Mouse (Mus musculus) liver, postnatal 0 days (tissue): Measurements from ENCODE around the gene Scn2b. TPM values are rescaled to one million over a fixed set of nuclear protein-coding genes. Genes with fewer than 3 reads are reported as not detected.

Experiments
- ATAC-seq: fragments of 200-750 bp; cut with Nextera tagmentation; 2 replicates; pipeline ENCODE4 v1.8.0; 2017; ENCODE audit warnings: mild to moderate bottlenecking, moderate library complexity
- DNase-seq: peaks from one replicate; pipeline ENCODE4 v3.0.0-alpha.2; 2016
- H3K27ac ChIP-seq: fragments of 300-500 bp; sonication (generic); 2 replicates; pipeline ENCODE4 v1.5.1; 2014; ENCODE audit warnings: antibody characterized with exemption, moderate library complexity, mild to moderate bottlenecking, low read depth
- H3K27me3 ChIP-seq: fragments of 300-500 bp; sonication (generic); 2 replicates; pipeline ENCODE4 v1.6.1; 2014; ENCODE audit warnings: low read length, control low read depth, mixed read lengths; ENCODE audit not compliant: insufficient read depth
- H3K36me3 ChIP-seq: fragments of 300-500 bp; sonication (generic); replicated peaks from 2 replicates; pipeline ENCODE4 v1.6.1; 2014; ENCODE audit warnings: mild to moderate bottlenecking, control low read depth, low read length, moderate library complexity, mixed read lengths; ENCODE audit not compliant: insufficient read depth
- H3K4me1 ChIP-seq: fragments of 300-500 bp; sonication (generic); 2 replicates; pipeline ENCODE4 v1.6.1; 2014; ENCODE audit warnings: antibody characterized with exemption, mild to moderate bottlenecking, control low read depth; ENCODE audit not compliant: insufficient read depth
- H3K4me2 ChIP-seq: fragments of 300-500 bp; sonication (generic); 2 replicates; pipeline ENCODE4 v1.6.1; 2014; ENCODE audit warnings: low read depth, mild to moderate bottlenecking, low read length, moderate library complexity, mixed read lengths
- H3K4me3 ChIP-seq: fragments of 300-500 bp; sonication (generic); 2 replicates; pipeline ENCODE4 v1.5.1; 2014; ENCODE audit warnings: low read depth, low read length
- H3K9ac ChIP-seq: fragments of 300-500 bp; sonication (generic); replicated peaks from 2 replicates; pipeline ENCODE4 v1.6.1; 2014; ENCODE audit warnings: mild to moderate bottlenecking, moderate library complexity
- H3K9me3 ChIP-seq: fragments of 300-500 bp; sonication (generic); 2 replicates; pipeline ENCODE4 v1.6.1; 2016; ENCODE audit warnings: mild to moderate bottlenecking, control low read depth, low read length, mixed read lengths
- CTCF ChIP-seq: sonication (generic); IDR thresholded peaks from 2 replicates; pipeline ENCODE4 v1.5.1; 2016; ENCODE audit warnings: antibody characterized with exemption, low read depth
- EP300 ChIP-seq: IDR thresholded peaks from 2 replicates; pipeline ENCODE4 v1.6.1; 2016; ENCODE audit warnings: antibody characterized with exemption, low read depth, mild to moderate bottlenecking
- WGBS: fragments of 180-500 bp; shearing (Covaris S2); extraction: QIAGEN DNeasy Blood & Tissue Kit; methylation state at CpG from one replicate; pipeline ENCODE4 v1.1.7; 2014; ENCODE audit not compliant: insufficient replicate concordance; 5-methylcytosine and 5-hydroxymethylcytosine counted together
- polyA plus RNA-seq: library from polyadenylated mRNA; unstranded; fragments of >200 nt; fragmentation: Nextera tagmentation; extraction: Ambion mirVana; gene quantifications from 2 replicates; pipeline ENCODE4 v1.2.1, GENCODE M21; 2015

The Scn2b gene
- polyA plus RNA-seq, 1 experiment from 2014 or later: 0.09 TPM

DNA sequence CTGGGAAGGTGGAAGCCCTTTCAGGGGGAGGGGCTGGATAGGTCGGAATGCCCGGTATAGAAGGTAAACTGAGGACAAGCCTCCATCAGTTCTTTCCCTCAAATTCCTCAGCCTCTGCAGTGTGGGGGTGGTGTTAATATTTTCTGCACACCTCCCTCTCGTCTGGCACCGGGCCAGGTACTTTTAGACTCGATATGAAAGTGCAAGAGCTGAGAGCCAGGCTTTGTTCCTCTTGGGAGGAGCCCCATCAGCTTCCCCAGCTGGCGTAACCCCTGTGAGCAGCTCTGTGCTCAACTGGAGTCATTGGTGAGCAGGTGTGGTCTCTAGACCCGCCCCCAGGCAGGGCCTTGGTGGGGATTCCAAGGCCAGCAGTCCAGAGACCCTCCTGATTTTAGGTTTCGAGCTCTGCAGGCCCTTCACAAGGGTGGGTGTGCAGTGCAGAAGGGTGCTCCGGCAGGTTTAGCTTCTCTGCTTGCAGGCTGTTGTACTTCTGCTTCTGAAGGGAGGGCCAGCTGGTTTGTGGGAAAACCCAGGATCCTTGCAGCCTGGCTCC lies 4.7 kb downstream of the Scn2b start:
- DNase-seq (peak; percentile 51), ATAC-seq (peak; percentile 49; the same call in 1 of the 2 replicates)
- H3K36me3 ChIP-seq: no peaks in the 10 kb centered on the region
- no peak overlapping the region for H3K4me3 ChIP-seq
- H3K27ac ChIP-seq: no peak overlapping the region
- WGBS: 21% methylated on average over 9 of the region's 9 CpGs
- peak overlapping the region; percentile 27 for H3K4me2 ChIP-seq
- H3K4me1 ChIP-seq: peaks cover 7% of the 10 kb centered on the region
- no peaks in the 10 kb centered on the region for H3K9me3 ChIP-seq
- 0 out of 2 replicates have a peak, but pooled peaks cover 10% of the 10 kb centered on the region for H3K27me3 ChIP-seq
- H3K9ac ChIP-seq: no peak overlapping the region
- TF ChIP-seq CTCF (no peak), EP300 (no peak)

GRCm38 (mm10) chr9:45125211-45125610 lies 7.6 kb downstream of the Scn2b start:
- H3K9me3 ChIP-seq: no peaks in the 10 kb centered on the region
- H3K4me2 ChIP-seq: no peak overlapping the region
- H3K36me3 ChIP-seq: no peaks in the 10 kb centered on the region
- ATAC-seq (no peak), DNase-seq (no peak)
- peaks cover 7% of the 10 kb centered on the region for H3K4me1 ChIP-seq
- 0 out of 2 replicates have a peak, but pooled peaks cover 7% of the 10 kb centered on the region for H3K27me3 ChIP-seq
- no peak overlapping the region for H3K4me3 ChIP-seq
- H3K27ac ChIP-seq: no peak overlapping the region
- TF ChIP-seq CTCF (no peak), EP300 (no peak)
- WGBS: 86% methylated on average over 14 of the region's 14 CpGs
- no peak overlapping the region for H3K9ac ChIP-seq

GRCm38 (mm10) chr9:45126941-45127340 lies 9.4 kb downstream of the Scn2b start:
- no peak overlapping the region for H3K4me2 ChIP-seq
- DNase-seq (no peak), ATAC-seq (no peak)
- 47% methylated on average over 7 of the region's 7 CpGs for WGBS
- peaks cover 5% of the 10 kb centered on the region for H3K4me1 ChIP-seq
- no peak overlapping the region for H3K9ac ChIP-seq
- TF ChIP-seq EP300 (no peak), CTCF (no peak)
- H3K36me3 ChIP-seq: no peaks in the 10 kb centered on the region
- H3K9me3 ChIP-seq: no peaks in the 10 kb centered on the region
- H3K27ac ChIP-seq: no peak overlapping the region
- no peak overlapping the region for H3K4me3 ChIP-seq
- H3K27me3 ChIP-seq: 0 out of 2 replicates have a peak, but pooled peaks cover 7% of the 10 kb centered on the region

GRCm38 (mm10) chr9:45130119-45130518 lies 12.5 kb downstream of the Scn2b start:
- no peaks in the 10 kb centered on the region for H3K36me3 ChIP-seq
- 0 out of 2 replicates have a peak, but pooled peaks cover 7% of the 10 kb centered on the region for H3K27me3 ChIP-seq
- H3K4me1 ChIP-seq: no peaks in the 10 kb centered on the region; the same call in 1 of the 2 replicates
- 56% methylated on average over 3 of the region's 3 CpGs for WGBS
- ATAC-seq (no peak), DNase-seq (no peak)
- H3K27ac ChIP-seq: no peak overlapping the region
- no peaks in the 10 kb centered on the region for H3K9me3 ChIP-seq
- no peak overlapping the region for H3K4me3 ChIP-seq
- no peak overlapping the region for H3K4me2 ChIP-seq
- TF ChIP-seq EP300: no peak
- TF ChIP-seq CTCF: no peak
- no peak overlapping the region for H3K9ac ChIP-seq

DNA sequence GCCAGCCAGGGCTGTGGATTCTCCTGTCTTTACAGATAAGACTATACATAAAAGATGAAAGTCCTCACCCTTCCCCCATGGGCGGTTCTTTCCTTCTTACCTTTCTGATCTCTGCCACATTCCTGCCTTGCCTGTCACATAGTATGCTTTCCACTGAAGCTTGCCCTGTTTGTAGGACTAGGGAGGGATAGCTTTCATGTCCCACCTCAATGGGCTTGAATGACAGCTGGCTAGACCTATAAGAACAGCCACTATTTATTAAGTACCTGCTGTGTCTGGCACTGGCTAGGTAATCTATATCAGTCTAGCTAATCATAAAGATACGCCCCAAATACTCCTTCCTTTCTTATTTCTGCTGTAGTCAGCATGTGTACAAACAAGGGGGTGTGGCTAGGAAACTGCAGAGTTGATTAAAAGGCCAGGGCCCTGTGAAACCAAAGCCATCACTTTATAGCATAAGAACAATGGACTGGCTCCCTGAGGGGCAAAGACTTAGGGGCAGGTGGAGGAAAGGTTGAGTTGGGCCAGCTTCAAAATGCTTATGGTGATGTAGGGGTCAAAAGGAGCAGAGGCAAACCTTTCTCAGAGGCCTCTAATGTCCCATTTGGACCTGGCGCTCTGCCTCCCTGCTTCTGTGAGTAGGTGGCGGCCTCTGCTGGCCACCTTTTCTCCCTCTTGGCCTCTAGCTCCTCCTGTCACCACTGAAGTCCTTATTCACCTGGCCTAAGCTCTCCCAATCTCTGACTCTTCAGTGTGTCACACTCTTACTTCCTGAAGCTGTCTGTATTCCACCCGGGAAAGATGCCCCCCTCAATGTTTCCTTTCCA lies 16.1 kb downstream of the Scn2b start:
- peaks cover 13% of the 10 kb centered on the region for H3K27me3 ChIP-seq
- peak; percentile 75 for DNase-seq
- H3K4me1 ChIP-seq: peaks cover 10% of the 10 kb centered on the region; the same call in 1 of the 2 replicates
- no peak overlapping the region for H3K27ac ChIP-seq
- WGBS: 20% methylated on average over 5 of the region's 5 CpGs
- no peak for ATAC-seq
- H3K36me3 ChIP-seq: no peaks in the 10 kb centered on the region
- H3K4me3 ChIP-seq: no peak overlapping the region
- no peak overlapping the region for H3K4me2 ChIP-seq
- TF ChIP-seq CTCF (peak; percentile 79), EP300 (no peak)
- H3K9me3 ChIP-seq: no peaks in the 10 kb centered on the region
- H3K9ac ChIP-seq: no peak overlapping the region

DNA sequence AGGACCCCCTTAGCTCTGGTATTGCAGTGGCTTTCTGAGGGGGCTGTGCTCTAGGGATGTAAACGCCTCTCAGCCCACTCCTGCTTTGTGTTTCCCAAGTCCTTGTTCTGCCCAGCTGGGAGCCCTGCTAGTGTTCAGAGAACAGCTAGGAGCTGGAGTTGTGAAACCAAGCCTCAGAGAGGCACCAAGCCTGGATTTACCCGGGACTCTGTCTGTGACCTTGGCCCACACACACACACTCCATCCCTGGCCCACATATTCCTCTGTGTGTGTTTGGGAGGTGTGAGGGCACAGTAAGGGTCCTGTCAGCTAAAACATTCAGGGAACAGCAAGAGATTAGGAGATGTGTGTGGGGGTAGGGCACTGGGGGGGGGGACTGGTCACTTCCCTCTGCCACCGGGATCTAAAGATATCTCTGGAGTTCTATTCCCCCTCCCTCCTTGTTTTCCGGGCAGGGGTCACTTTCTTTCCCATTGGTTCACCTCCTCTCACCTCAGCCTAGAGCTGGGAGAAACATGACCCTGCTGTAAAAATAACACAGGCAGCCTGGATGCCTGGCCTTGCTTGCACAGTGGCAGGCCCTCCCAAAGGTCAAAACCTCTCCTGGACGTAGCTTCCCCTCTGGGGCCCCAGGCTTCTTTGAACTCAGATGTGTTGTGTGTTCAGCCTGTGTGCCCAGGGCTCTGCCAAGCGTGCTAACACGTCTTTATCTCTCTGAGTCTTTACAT lies 19.0 kb downstream of the Scn2b start:
- TF ChIP-seq EP300 (no peak), CTCF (no peak)
- no peak overlapping the region for H3K4me3 ChIP-seq
- no peaks in the 10 kb centered on the region for H3K9me3 ChIP-seq
- peak; percentile 50 for DNase-seq
- no peaks in the 10 kb centered on the region for H3K36me3 ChIP-seq
- H3K4me1 ChIP-seq: peaks cover 10% of the 10 kb centered on the region; the same call in 1 of the 2 replicates
- H3K9ac ChIP-seq: no peak overlapping the region
- no peak overlapping the region for H3K4me2 ChIP-seq
- peak overlapping the region; percentile 44 for H3K27ac ChIP-seq
- H3K27me3 ChIP-seq: peaks cover 27% of the 10 kb centered on the region
- WGBS: 15% methylated on average over 7 of the region's 7 CpGs
- peak; percentile 76 for ATAC-seq
